Mouse (Mus musculus): ENCODE data around the gene Capn5. TPM values are rescaled to one million over a fixed set of nuclear protein-coding genes. Genes with fewer than 3 reads are reported as not detected.
A peak's percentile ranks its signal among the peaks of the same experiment; 100 is the strongest.
"Not testable (repeated sequence)": the region's sequence is repeated elsewhere in the genome, so short reads cannot be mapped to it uniquely, and the experiment has no call there.

Capn5 gene
- polyA plus RNA-seq, 1 experiment from 2014 or later = 15.9 TPM

- H3K4me3 ChIP-seq = no peak overlapping the region
- no peaks in the 10 kb centered on the region for H3K9me3 ChIP-seq
- peaks cover 28% of the 10 kb centered on the region for H3K4me1 ChIP-seq
- H3K36me3 ChIP-seq = no peaks in the 10 kb centered on the region
- no peak overlapping the region for H3K4me2 ChIP-seq (replicated peaks)
- 97% methylated on average over 1 of the region's 1 CpGs for WGBS
- H3K27me3 ChIP-seq = peaks cover 53% of the 10 kb centered on the region
- H3K9ac ChIP-seq (replicated peaks) = no peak overlapping the region
- H3K27ac ChIP-seq (replicated peaks) = no peak overlapping the region
- no peak for ATAC-seq (replicated peaks)
These were observed 12.5 kb upstream of the Capn5 start for GRCm38 (mm10) chr7:98190578-98190977.

GRCm38 (mm10) chr7:98189745-98190144 is 11.7 kb upstream of the Capn5 start:
- WGBS = 56% methylated on average over 3 of the region's 3 CpGs
- no peak for ATAC-seq (replicated peaks)
- Histone ChIP-seq H3K4me2 (replicated peaks) (no peak overlapping the region), H3K4me1 (peaks cover 36% of the 10 kb centered on the region), H3K9ac (replicated peaks) (no peak overlapping the region), H3K9me3 (no peaks in the 10 kb centered on the region), H3K27ac (replicated peaks) (no peak overlapping the region), H3K36me3 (no peaks in the 10 kb centered on the region), H3K27me3 (peaks cover 45% of the 10 kb centered on the region), H3K4me3 (no peak overlapping the region)

- no peak for ATAC-seq (replicated peaks)
- Histone ChIP-seq H3K9ac (replicated peaks) (no peak overlapping the region), H3K4me2 (replicated peaks) (no peak overlapping the region), H3K9me3 (no peaks in the 10 kb centered on the region), H3K27me3 (peaks cover 38% of the 10 kb centered on the region), H3K27ac (replicated peaks) (no peak overlapping the region), H3K4me3 (no peak overlapping the region), H3K36me3 (no peaks in the 10 kb centered on the region), H3K4me1 (peaks cover 28% of the 10 kb centered on the region)
- 95% methylated on average over 2 of the region's 2 CpGs for WGBS
These were observed 10.6 kb upstream of the Capn5 start for GRCm38 (mm10) chr7:98188680-98189079.

- Histone ChIP-seq H3K9ac (replicated peaks) (no peak overlapping the region), H3K4me1 (peaks cover 23% of the 10 kb centered on the region), H3K9me3 (no peaks in the 10 kb centered on the region), H3K4me2 (replicated peaks) (no peak overlapping the region), H3K36me3 (no peaks in the 10 kb centered on the region), H3K27me3 (peaks cover 37% of the 10 kb centered on the region), H3K27ac (replicated peaks) (no peak overlapping the region), H3K4me3 (no peak overlapping the region)
- no peak for ATAC-seq (replicated peaks)
- 97% methylated on average over 2 of the region's 2 CpGs for WGBS
These were observed 10.2 kb upstream of the Capn5 start for GRCm38 (mm10) chr7:98188238-98188637.

- H3K36me3 ChIP-seq; H3K9ac ChIP-seq (replicated peaks); H3K4me2 ChIP-seq (replicated peaks); ATAC-seq (replicated peaks); H3K9me3 ChIP-seq; H3K27ac ChIP-seq (replicated peaks); H3K4me3 ChIP-seq: not testable (repeated sequence)
- Histone ChIP-seq H3K27me3 (peaks cover 28% of the 10 kb centered on the region; the same call in 1 of the 2 replicates), H3K4me1 (peaks cover 20% of the 10 kb centered on the region)
- 50% methylated on average over 3 of the region's 3 CpGs for WGBS
These were observed 9.3 kb upstream of the Capn5 start for GRCm38 (mm10) chr7:98187332-98187731.

- Histone ChIP-seq H3K9ac (replicated peaks) (no peak overlapping the region), H3K27me3 (peaks cover 21% of the 10 kb centered on the region; the same call in 1 of the 2 replicates), H3K36me3 (no peaks in the 10 kb centered on the region), H3K27ac (replicated peaks) (no peak overlapping the region), H3K4me2 (replicated peaks) (no peak overlapping the region), H3K4me3 (no peak overlapping the region), H3K4me1 (peaks cover 20% of the 10 kb centered on the region), H3K9me3 (no peaks in the 10 kb centered on the region)
- 7% methylated on average over 8 of the region's 8 CpGs for WGBS
- peak; percentile 92 for ATAC-seq (replicated peaks)
These were observed 8.6 kb upstream of the Capn5 start for GRCm38 (mm10) chr7:98186637-98187036.

- H3K9ac ChIP-seq (replicated peaks) = no peak overlapping the region
- 47% methylated on average over 6 of the region's 6 CpGs for WGBS
- H3K4me3 ChIP-seq = no peak overlapping the region
- no peak overlapping the region for H3K4me2 ChIP-seq (replicated peaks)
- H3K9me3 ChIP-seq = no peaks in the 10 kb centered on the region
- H3K27ac ChIP-seq (replicated peaks) = no peak overlapping the region
- no peak for ATAC-seq (replicated peaks)
- H3K36me3 ChIP-seq = no peaks in the 10 kb centered on the region
- peaks cover 19% of the 10 kb centered on the region; the same call in 1 of the 2 replicates for H3K27me3 ChIP-seq
- peaks cover 20% of the 10 kb centered on the region for H3K4me1 ChIP-seq
These were observed 7.3 kb upstream of the Capn5 start for GRCm38 (mm10) chr7:98185326-98185725.

- peak overlapping the region; percentile 62 for H3K9ac ChIP-seq (replicated peaks)
- no peaks in the 10 kb centered on the region for H3K36me3 ChIP-seq
- peak overlapping the region; percentile 83 for H3K4me2 ChIP-seq (replicated peaks)
- peak overlapping the region; percentile 80 for H3K4me3 ChIP-seq
- peaks cover 11% of the 10 kb centered on the region; the same call in 1 of the 2 replicates for H3K27me3 ChIP-seq
- no peaks in the 10 kb centered on the region for H3K9me3 ChIP-seq
- peaks cover 20% of the 10 kb centered on the region for H3K4me1 ChIP-seq
- WGBS = 94% methylated on average over 5 of the region's 5 CpGs
- no peak overlapping the region for H3K27ac ChIP-seq (replicated peaks)
- ATAC-seq (replicated peaks) = peak; percentile 17; the same call in 1 of the 2 replicates
These were observed 622 bp upstream of the Capn5 start for GRCm38 (mm10) chr7:98178560-98179231.

- Histone ChIP-seq H3K4me1 (peaks cover 20% of the 10 kb centered on the region), H3K4me3 (peak overlapping the region; percentile 80), H3K9me3 (no peaks in the 10 kb centered on the region), H3K27me3 (peaks cover 7% of the 10 kb centered on the region; the same call in 1 of the 2 replicates), H3K27ac (replicated peaks) (no peak overlapping the region), H3K4me2 (replicated peaks) (peak overlapping the region; percentile 83), H3K36me3 (no peaks in the 10 kb centered on the region), H3K9ac (replicated peaks) (peak overlapping the region; percentile 62)
- WGBS = 7% methylated on average over 9 of the region's 9 CpGs
- peak; percentile 65 for ATAC-seq (replicated peaks)
These were observed 527 bp downstream of the Capn5 start for GRCm38 (mm10) chr7:98177566-98177928.

GRCm38 (mm10) chr7:98177071-98177485 is 996 bp downstream of the Capn5 start:
- peaks cover 7% of the 10 kb centered on the region; the same call in 1 of the 2 replicates for H3K27me3 ChIP-seq

GRCm38 (mm10) chr7:98176322-98177070 is 1.6 kb downstream of the Capn5 start:
- H3K9ac ChIP-seq (replicated peaks) = no peak overlapping the region
- H3K4me3 ChIP-seq = 0 out of 2 replicates have a peak overlapping the region, but pooled peaks have one; percentile 80
- 81% methylated on average over 8 of the region's 8 CpGs for WGBS

More at GRCm38 (mm10) chr7:98177071-98177485, 996 bp downstream of the Capn5 start:
- Histone ChIP-seq H3K4me3 (peak overlapping the region; percentile 80), H3K4me1 (peaks cover 20% of the 10 kb centered on the region), H3K4me2 (replicated peaks) (peak overlapping the region; percentile 83), H3K36me3 (no peaks in the 10 kb centered on the region), H3K9me3 (no peaks in the 10 kb centered on the region), H3K27ac (replicated peaks) (no peak overlapping the region), H3K9ac (replicated peaks) (peak overlapping the region; percentile 62)
- WGBS = 55% methylated on average over 2 of the region's 2 CpGs
- ATAC-seq (replicated peaks) = peak; percentile 7; the same call in 1 of the 2 replicates

More at GRCm38 (mm10) chr7:98176322-98177070, 1.6 kb downstream of the Capn5 start:
- peaks cover 20% of the 10 kb centered on the region for H3K4me1 ChIP-seq
- H3K27ac ChIP-seq (replicated peaks) = no peak overlapping the region
- no peaks in the 10 kb centered on the region for H3K9me3 ChIP-seq
- no peak for ATAC-seq (replicated peaks)
- peak overlapping the region; percentile 83; the same call in 1 of the 2 replicates for H3K4me2 ChIP-seq (replicated peaks)
- no peaks in the 10 kb centered on the region for H3K36me3 ChIP-seq
- H3K27me3 ChIP-seq = peaks cover 7% of the 10 kb centered on the region; the same call in 1 of the 2 replicates
